Mouse (Mus musculus) lung, postnatal 4 days (tissue): ENCODE measurements at regions not wholly inside any gene's neighbourhood (a gene's known extent, or its start where the extent isn't known, plus 50 kb on each side); places are given as distances from the start of the nearest gene placed in this dataset.

Source experiments
- DNase-seq, 2 experiments: peaks; one replicate each; pipeline ENCODE4 v3.0.0; 2021

DNA sequence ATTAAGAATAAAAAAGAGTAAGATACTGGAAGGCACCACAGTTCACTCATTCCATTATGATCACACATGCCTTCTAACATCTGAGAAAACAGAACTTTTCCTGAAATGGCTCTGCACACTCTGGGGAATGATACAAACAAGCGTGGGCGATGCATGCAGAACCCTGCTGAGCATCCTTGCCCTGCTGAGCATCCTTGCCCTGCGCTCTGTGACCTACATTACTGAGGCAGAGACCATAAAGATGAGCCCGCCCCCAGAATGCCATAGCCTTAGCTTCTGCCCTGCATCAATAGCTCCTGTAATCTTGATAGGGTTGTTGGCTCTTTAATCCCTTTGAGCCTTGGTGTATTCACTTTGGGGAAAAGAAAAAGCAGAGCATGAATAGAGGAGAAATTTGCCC, 132.2 kb upstream of the B3gat2 start:
- DNase-seq, result no peak

DNA sequence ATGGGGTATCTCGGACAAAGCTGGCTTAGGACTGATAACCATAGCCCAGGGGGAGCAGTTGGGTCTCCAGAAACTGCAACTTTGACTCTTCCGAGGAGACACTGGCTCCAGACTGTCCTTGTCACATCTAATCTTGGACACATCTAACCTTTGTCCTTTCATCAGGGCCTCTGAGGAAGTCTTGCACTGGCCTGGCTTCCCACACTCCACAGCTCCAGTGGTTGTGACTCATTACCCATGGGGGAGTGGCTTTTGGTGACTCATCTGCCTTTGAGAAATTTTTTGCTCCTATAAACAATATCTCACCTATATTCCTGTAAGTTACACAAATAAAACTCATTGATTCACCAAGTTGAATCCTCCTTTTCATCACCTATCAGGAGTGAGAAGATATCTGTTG, 116.5 kb upstream of the B3gat2 start:
- no peak for DNase-seq

DNA sequence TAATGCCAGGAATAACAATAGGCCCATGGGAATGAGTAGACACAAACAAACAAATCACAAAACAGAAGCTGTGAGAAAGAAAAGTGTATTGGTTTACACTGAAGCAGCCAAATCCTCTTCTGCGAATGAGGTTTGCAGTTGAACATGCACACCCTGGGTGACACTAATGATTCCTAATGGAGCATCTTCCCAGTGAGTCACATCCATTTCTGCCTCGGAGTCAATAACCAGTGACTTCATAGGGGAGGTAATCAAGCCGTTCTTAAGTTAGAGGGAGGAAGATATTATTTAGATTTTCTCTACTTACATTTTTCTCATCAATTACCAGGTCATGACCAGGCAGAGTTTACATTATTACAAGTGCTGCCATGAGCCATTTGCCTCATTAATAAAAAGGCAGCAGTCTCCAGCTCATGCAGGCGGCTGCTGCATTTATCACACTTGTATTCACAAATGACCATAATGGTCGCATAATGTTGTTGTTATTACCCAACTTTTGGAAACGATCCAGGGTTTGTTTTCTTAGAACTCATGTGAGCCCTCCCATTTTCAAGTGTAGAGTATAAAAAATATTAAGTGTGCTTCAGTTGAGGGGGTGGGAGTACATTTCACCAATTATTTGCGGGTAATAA, 112.6 kb upstream of the B3gat2 start:
- no peak for DNase-seq

DNA sequence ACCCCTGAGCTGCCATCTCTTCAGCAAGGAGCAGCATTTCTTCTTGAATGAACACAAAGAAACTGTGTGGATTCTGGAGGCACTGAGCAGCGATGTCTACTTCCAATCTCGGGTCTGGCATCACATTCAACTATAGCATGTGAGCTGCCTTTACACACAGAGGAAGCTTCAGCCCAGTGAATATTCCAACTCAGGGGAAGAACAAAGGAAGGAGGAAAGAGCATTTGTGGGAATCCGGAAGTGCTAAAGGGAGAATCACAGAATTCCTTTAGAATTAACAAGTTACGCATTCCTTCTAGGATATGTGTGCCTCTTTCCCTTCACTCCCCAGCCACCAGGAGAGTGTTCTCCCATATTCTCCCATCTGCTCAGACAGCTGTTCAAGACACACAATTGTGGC, 111.7 kb upstream of the B3gat2 start:
- no peak for DNase-seq

DNA sequence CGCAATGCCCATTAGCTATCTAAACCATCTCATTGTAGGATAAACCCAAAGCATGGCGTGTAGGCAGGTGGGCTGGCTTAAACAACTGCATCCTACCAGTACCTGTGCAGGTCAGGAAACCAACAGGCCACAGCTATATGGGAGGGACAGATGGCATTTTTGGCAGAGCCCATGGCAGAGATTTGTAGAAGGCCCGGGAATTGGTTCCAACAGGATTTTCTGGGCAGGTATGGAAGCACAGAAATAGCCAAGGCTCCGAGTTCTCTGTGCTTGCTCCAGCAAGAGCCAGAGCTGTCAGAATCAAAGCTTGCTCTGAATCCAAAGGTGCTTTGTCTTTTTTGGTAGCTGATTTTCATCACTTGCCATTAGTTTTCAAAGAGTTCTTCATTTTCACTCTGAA, 107.9 kb upstream of the B3gat2 start:
- DNase-seq, result no peak

DNA sequence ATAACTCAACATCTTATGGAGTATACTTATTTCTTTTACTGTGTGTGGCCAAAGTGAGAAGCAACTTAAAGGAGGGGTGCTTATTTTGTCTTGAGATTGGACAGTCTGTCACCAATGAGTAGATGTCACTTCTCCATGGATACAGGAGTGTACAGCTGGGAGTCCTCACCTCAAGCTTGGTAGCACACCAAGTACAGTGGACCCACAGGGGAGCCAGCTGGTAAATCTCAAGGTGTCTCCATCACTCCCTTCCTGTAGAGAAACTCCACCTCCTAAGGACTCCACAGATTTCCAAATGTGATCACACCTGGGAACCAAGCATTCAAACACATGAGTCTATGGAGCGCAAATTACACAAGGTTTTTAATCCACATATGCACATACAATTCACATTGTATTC, 105.8 kb upstream of the B3gat2 start:
- no peak for DNase-seq

DNA sequence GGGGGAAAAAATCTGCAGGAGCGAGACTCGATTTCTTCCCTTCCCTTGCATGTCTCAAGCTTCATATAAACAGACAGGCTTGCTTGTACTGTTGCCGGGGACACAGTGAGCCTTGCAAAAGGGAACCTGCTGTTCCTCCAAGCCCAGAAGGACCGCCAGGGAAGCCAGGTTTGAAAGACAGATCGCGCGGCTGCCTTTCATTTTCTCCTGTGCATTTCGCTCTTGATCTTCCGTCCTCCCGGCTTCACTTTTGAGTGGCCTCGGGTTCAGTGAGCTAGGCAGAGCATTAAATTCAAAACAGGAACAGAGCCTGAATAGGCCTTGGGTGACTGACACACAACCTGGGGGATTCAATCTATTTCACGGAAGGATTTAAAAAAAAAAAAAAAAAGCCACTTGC, 105.3 kb upstream of the B3gat2 start:
- no peak for DNase-seq

DNA sequence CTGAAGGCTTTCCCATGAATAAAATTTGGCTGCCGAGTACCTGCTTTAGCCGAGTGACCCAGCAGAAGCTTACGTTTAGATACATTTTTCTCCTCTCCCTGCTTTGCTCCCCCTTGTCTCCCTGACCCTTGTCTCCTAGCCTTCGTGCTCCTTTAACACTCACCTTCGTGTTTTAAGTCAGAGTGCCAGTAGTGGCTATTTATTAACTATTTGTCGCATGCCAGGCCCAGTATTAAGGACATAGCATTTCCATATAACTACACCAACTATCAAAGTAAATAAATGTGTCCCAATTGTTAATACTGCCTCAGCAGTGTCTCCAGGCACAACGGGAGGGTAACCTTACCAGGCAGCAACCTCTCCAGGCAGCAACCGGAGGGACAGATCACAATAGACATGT, 104.8 kb upstream of the B3gat2 start:
- no peak for DNase-seq

DNA sequence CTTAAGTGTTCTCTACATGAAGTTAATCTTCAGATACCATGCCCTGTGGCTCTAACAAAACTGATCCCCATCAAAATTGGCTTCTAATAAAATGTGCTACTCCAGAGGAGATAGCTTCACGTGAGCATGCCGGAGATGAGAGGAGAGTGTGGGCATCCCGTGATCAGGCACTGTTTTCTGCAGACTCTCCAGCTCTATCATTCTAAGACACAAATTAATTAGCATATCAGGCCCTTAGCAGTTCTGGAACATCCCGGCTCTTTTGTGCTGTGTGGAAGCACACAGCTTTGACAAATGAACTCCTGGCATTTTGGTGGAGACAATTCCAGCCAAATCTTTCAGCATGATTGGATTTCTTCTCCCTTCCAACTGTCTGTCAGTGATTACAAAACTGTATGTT, 91.0 kb upstream of the B3gat2 start:
- no peak for DNase-seq

DNA sequence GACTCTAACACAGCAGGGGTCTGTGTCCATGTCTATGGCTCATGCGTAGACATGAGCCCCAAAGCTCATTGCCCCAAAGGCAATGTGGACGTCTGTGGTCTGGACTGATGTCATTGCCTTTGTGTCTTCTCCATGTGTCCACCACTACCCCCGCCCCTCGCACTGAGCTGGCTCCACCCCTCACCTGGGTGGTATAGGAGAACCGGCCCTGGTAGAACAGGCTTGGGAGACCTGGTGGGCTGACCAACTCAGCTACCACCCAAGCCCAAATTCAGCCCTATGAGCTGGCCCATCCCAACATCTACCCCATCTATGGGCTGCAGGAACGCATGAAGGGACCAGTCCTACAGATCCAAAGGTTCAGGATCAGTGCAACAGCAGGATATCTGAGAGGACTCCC, 87.2 kb upstream of the B3gat2 start:
- DNase-seq, result no peak

DNA sequence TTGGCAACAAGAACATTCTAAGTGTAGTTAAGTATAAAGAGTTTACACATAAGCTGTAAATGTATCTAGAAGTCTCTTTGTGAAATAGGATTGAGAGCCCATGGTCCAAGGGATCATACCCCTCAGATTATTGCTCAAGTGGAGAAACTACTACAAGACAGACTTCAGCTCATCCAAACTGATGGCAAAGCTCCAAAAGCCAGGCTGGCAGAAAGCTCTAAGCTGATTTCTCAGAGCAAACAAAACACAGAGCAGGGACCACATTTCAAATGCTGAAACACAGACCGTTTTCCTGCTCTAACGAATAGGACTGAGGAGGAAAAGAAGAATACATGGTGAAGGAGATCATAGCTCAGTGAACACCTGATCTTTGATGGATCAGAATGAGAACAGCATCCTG, 85.3 kb upstream of the B3gat2 start:
- DNase-seq, result no peak

DNA sequence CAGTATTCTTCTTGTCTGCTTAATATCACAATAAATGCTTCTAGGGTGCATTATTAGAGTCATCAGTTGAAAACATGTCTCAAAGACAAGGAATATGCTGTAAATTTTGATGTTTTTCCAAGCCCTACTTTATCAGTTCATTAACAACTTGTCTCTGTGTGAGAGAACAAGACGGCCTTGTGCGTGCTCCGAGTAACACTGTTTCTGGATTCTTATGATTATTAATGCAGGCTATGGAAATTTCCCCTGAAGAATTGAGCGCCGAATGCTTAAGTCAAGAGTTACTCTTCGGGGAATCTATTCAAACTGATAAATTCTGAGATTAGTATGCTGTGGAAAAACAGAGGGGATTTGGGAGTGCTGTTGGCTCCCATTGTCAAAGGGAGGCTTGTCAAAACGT, 72.2 kb upstream of the B3gat2 start:
- no peak for DNase-seq

DNA sequence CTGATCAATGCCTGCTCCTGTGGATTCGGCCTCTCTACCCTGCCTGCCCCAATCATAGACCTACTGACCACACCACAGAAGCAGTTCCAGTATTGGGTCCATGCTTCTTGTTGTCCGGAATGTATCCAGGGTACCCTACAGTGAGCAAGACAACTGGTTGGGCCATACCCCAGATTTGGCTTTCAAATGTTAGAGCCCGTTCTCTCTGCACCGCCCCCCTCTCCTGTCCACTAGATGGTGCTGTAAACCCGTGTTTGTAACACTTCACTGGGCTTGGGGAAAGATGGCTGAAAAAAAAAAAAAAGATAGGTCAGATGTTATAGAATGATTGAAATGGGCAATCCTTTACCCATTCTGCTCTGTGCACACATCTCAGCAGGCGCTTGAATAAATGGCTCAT, 56.1 kb upstream of the B3gat2 start:
- peak in 1 of 2 experiments; percentile 31 for DNase-seq

DNA sequence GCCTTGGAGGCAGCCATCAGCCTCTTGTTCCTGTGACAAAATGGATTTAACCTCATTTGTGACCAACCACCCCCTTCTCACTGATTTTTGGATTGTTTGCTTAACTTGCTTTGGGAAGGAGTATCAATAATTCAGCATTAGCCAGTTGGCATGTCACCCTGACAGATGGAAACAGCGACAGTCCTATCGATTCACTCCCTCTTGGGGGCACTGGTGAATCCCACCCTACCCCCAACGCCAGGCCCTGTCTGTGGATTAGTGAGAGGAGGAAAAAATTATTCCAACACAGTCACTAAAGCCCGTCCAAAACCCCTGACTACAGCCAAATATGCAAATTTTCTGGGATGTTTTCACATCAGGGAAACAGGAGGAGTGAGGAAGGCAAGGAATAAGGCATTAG, 55.1 kb upstream of the B3gat2 start:
- DNase-seq, result no peak
